Mouse (Mus musculus) stomach, embryonic 14.5 days (tissue): ENCODE measurements around the gene Relch. TPM values are rescaled to one million over a fixed set of nuclear protein-coding genes. Genes with fewer than 3 reads are reported as not detected.
"Not testable (repeated sequence)": the region's sequence is repeated elsewhere in the genome, so short reads cannot be mapped to it uniquely, and the experiment has no call there.

Source experiments
- ATAC-seq: fragments of 200-750 bp; cut with Nextera tagmentation; 2 replicates; pipeline ENCODE4 v1.8.0; 2017; ENCODE audit warnings: low read depth, moderate TSS enrichment; ENCODE audit not compliant: insufficient number of reproducible peaks, insufficient read depth, low FRiP score
- H3K27ac ChIP-seq: fragments of 300-500 bp; sonication (generic); 2 replicates; pipeline ENCODE4 v1.5.1; 2014; ENCODE audit warnings: mild to moderate bottlenecking, low read length, moderate library complexity, mixed read lengths
- H3K27me3 ChIP-seq: fragments of 300-500 bp; sonication (generic); 2 replicates; pipeline ENCODE4 v1.6.1; 2014; ENCODE audit warnings: low read length, control low read depth, mixed read lengths; ENCODE audit not compliant: control insufficient read depth, insufficient read depth
- H3K36me3 ChIP-seq: fragments of 300-500 bp; sonication (generic); 2 replicates; pipeline ENCODE4 v1.6.1; 2014; ENCODE audit warnings: mild to moderate bottlenecking, control low read depth, low read length, moderate library complexity, mixed read lengths; ENCODE audit not compliant: control insufficient read depth, insufficient read depth
- H3K4me1 ChIP-seq: fragments of 300-500 bp; sonication (generic); 2 replicates; pipeline ENCODE4 v1.6.1; 2014; ENCODE audit warnings: low read length, control low read depth, mixed read lengths; ENCODE audit not compliant: control insufficient read depth, insufficient read depth
- H3K4me2 ChIP-seq: fragments of 300-500 bp; sonication (generic); replicated peaks from 2 replicates; pipeline ENCODE4 v1.6.1; 2014; ENCODE audit warnings: low read depth, low read length, control low read depth
- H3K4me3 ChIP-seq: fragments of 300-500 bp; sonication (generic); 2 replicates; pipeline ENCODE4 v1.5.1; 2014; ENCODE audit warnings: low read depth, low read length, control low read depth
- H3K9ac ChIP-seq: fragments of 300-500 bp; sonication (generic); replicated peaks from 2 replicates; pipeline ENCODE4 v1.6.1; 2014; ENCODE audit warnings: low read depth, mild to moderate bottlenecking, control low read depth, low read length, moderate library complexity, mixed read lengths
- H3K9me3 ChIP-seq: fragments of 300-500 bp; sonication (generic); 2 replicates; pipeline ENCODE4 v1.6.1; 2016; ENCODE audit warnings: low read depth, low read length, control low read depth; ENCODE audit not compliant: control insufficient read depth
- WGBS: fragments of 180-500 bp; shearing (Covaris S2); extraction: QIAGEN DNeasy Blood & Tissue Kit; methylation state at CpG from one replicate; pipeline ENCODE4 v1.1.7; 2014; 5-methylcytosine and 5-hydroxymethylcytosine counted together
- polyA plus RNA-seq: library from polyadenylated mRNA; unstranded; fragments of >200 nt; fragmentation: Nextera tagmentation; extraction: Ambion mirVana; gene quantifications from 2 replicates; pipeline ENCODE4 v1.2.1, GENCODE M21; 2014

Relch gene
- polyA plus RNA-seq, 1 experiment from 2014 or later, result 32.4 TPM

DNA sequence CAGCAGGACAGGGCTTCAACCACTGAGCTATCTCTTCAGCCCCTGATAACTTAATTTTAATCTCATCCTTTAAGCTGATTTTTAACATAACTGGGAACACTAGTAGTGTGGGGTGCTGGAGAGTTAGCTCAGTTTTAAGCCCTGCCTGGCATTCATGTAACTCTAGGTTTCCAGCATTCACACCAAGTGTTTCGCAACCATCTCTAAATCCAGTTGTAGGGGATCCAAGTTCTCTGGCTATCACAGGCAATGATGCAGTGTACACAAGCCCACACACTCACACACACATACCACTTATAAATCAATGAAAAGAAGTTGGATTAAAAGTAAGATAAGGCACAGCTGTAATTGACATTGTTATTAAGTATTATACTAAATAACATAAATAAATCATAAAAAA lies 54.7 kb downstream of the Relch start:
- no peak for ATAC-seq
- no peak overlapping the region for H3K27ac ChIP-seq
- H3K9me3 ChIP-seq, result no peaks in the 10 kb centered on the region
- H3K36me3 ChIP-seq, result peaks cover 20% of the 10 kb centered on the region
- H3K4me2 ChIP-seq, result no peak overlapping the region
- no peaks in the 10 kb centered on the region for H3K27me3 ChIP-seq
- WGBS, result 82% methylated on average over 1 of the region's 1 CpGs
- no peak overlapping the region for H3K4me3 ChIP-seq
- no peak overlapping the region for H3K9ac ChIP-seq
- no peaks in the 10 kb centered on the region for H3K4me1 ChIP-seq

DNA sequence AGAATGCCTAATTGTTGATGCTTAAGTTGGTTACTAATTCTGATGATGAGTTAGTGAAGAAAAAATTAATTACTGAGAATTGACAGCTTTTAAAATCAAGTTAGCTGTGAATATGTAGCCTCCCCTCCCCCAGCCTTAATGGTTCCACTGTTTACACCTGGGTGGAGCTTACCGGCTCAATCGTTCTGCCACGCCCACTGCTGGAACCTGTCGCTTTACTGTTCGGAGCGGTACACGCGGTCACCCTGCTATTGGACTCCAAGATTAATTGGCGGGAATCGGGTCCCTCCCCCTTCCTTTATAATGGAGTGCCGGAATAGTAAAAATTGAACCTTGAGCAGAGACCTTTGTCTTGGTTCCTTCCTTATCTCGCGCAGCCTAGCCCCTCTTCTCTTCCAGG lies 65.6 kb downstream of the Relch start:
- H3K27ac ChIP-seq, H3K4me3 ChIP-seq, H3K4me1 ChIP-seq, H3K27me3 ChIP-seq, ATAC-seq, H3K9me3 ChIP-seq, H3K9ac ChIP-seq, H3K4me2 ChIP-seq: not testable (repeated sequence)
- peaks cover 18% of the 10 kb centered on the region for H3K36me3 ChIP-seq
- WGBS, result 91% methylated on average over 13 of the region's 13 CpGs

DNA sequence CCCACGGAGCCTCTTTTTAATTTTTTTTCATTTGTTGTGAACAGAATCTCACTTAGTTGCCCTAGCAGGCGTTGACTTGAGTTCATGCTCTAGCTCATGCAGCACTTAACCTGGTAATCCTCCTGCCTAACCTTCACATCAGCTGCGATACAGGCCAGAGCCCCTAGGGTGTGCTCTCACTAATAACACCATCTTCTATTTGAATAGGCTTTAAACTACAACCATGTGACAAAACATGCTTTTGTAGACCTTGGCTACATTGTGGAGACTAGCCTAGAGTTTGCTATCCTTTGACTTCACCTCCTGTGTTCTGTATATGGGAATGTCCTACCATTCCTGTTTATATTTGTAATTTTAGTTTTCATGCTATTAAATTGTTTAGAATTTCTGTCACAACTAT lies 71.7 kb downstream of the Relch start:
- WGBS, result 72% methylated on average over 3 of the region's 3 CpGs
- Histone ChIP-seq H3K36me3 (peaks cover 12% of the 10 kb centered on the region; the same call in 1 of the 2 replicates), H3K4me1 (no peaks in the 10 kb centered on the region), H3K27me3 (no peaks in the 10 kb centered on the region), H3K27ac (no peak overlapping the region), H3K9me3 (no peaks in the 10 kb centered on the region), H3K9ac (no peak overlapping the region), H3K4me2 (no peak overlapping the region), H3K4me3 (no peak overlapping the region)
- ATAC-seq, result no peak

DNA sequence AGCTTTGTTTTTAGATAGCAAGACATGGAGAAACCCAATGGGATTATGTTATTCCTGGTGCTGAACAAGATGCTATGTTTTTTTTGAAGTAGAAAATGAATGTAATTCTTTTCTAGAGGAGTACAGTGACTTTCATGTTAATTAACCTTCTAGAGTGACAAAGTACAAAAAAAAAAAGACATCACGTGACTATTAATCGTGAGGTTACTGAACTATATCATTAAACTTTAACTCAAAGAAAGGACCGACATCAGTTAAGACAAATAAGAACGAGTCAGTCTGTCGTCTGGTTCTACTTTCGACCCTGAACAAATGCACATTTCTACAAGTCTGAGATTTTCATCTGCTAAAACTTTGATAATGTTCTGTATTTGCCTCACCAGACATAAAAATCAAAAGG lies 74.7 kb downstream of the Relch start:
- no peak overlapping the region for H3K9ac ChIP-seq
- H3K36me3 ChIP-seq, result peaks cover 21% of the 10 kb centered on the region
- no peaks in the 10 kb centered on the region for H3K9me3 ChIP-seq
- no peak overlapping the region for H3K27ac ChIP-seq
- H3K4me3 ChIP-seq, result no peak overlapping the region
- WGBS, result 86% methylated on average over 6 of the region's 6 CpGs
- H3K27me3 ChIP-seq, result no peaks in the 10 kb centered on the region
- no peak for ATAC-seq
- H3K4me2 ChIP-seq, result no peak overlapping the region
- H3K4me1 ChIP-seq, result no peaks in the 10 kb centered on the region

DNA sequence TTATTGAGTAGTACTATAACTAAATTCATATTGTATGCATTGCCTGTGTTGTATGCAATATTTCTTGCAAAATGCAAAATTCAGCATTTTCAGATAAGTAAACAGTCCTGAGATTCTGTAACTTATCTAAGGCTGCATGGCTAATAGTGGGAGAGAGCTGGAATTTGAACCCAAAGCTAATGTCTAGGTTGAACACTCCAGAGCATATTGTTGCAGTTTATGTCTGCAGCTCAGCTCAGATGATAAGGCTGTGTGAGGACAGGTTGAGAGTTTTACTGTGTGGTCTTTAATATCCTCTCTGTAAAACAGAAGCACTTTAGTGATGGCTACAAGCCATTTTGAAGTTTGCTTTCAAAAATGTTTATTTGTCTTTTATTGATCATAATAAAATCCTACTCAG lies 75.8 kb downstream of the Relch start:
- no peaks in the 10 kb centered on the region for H3K9me3 ChIP-seq
- no peak overlapping the region for H3K9ac ChIP-seq
- H3K36me3 ChIP-seq, result peaks cover 23% of the 10 kb centered on the region
- H3K27ac ChIP-seq, result no peak overlapping the region
- no peaks in the 10 kb centered on the region for H3K4me1 ChIP-seq
- no peak for ATAC-seq
- H3K4me2 ChIP-seq, result no peak overlapping the region
- H3K27me3 ChIP-seq, result no peaks in the 10 kb centered on the region
- no peak overlapping the region for H3K4me3 ChIP-seq

DNA sequence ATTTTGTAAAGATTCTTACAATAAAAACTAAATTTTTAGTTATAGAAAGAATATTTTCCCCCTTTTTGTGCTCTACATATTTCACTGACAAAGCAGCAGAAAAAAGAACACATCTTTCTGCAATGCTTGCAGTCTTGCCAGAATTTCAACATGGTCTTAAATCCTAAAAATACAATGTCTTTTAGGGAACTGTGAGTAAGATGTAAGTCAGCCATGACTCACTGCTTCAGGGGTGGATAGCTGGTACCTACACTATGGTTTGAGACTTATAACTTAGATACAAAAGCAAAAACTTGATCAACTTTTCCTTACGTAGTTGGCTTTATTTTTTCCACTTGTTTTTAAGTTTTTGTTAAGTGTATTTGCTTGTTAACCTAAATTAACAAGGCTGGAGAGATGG lies 78.8 kb downstream of the Relch start:
- Histone ChIP-seq H3K9ac (no peak overlapping the region), H3K4me3 (no peak overlapping the region), H3K27me3 (no peaks in the 10 kb centered on the region), H3K27ac (no peak overlapping the region), H3K4me1 (no peaks in the 10 kb centered on the region), H3K36me3 (peaks cover 23% of the 10 kb centered on the region), H3K9me3 (no peaks in the 10 kb centered on the region), H3K4me2 (no peak overlapping the region)
- no peak for ATAC-seq
- 93% methylated on average over 1 of the region's 1 CpGs for WGBS

DNA sequence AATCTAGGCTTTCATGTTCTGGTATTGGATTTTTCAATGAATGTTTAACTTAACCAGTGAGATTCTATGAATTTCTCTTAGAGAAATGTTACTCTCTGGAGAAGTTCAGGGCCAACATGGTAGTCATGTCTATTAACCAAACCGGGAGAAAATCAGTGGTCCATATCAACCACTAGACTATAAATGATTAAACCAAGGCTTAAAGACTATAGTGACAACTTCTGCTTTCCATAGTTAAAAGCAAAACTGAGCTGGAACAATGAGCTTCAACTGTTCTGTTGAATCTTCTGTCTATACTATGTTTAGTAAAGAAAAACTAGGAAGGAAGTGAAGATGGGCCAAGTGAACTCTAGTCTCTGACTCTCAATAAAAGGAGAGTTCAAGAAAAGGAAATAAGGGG lies 82.8 kb downstream of the Relch start:
- WGBS, result 85% methylated on average over 1 of the region's 1 CpGs
- no peak overlapping the region for H3K4me3 ChIP-seq
- no peak overlapping the region for H3K9ac ChIP-seq
- peaks cover 23% of the 10 kb centered on the region for H3K36me3 ChIP-seq
- H3K4me2 ChIP-seq, result no peak overlapping the region
- H3K27ac ChIP-seq, result no peak overlapping the region
- H3K4me1 ChIP-seq, result no peaks in the 10 kb centered on the region
- no peak for ATAC-seq
- H3K9me3 ChIP-seq, result no peaks in the 10 kb centered on the region
- no peaks in the 10 kb centered on the region for H3K27me3 ChIP-seq

DNA sequence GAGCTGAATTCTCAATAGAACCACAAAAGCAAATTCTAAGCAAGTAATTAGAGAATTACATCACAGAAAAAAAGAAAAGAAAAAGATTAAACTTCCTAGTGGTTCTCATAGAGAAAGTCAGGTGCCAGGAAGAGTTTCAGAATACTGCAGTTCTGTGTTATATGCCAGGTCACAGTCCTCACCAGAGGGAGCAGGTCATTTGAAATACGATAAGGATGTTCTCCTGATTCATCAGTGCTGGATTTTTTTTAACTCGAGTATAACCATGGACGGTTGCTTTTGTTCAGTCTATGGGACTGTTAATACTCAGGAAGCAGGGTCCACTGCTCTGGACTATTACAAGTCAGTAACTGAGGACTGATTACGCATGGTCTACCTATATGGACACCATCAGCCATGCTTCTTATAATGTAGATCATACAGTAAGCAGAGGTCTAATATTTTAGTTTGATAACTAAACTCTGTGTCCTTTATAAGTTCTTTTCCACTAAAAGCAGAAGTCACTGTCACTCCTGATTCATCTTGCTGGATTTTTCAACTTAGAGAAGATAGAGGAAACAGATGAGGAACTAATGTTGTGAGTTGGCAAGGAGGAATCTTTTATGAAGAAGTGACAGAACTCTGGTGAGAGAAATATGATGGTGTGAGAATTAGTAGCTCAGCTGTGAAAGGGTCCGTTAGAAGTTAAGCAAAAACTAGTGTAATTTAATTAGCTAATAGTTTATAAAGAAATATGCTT lies 83.4 kb downstream of the Relch start:
- Histone ChIP-seq H3K27ac (no peak overlapping the region), H3K27me3 (no peaks in the 10 kb centered on the region), H3K4me1 (no peaks in the 10 kb centered on the region), H3K9me3 (no peaks in the 10 kb centered on the region), H3K4me2 (no peak overlapping the region), H3K4me3 (no peak overlapping the region), H3K9ac (no peak overlapping the region), H3K36me3 (peaks cover 23% of the 10 kb centered on the region)
- no peak for ATAC-seq
- WGBS, result 87% methylated on average over 5 of the region's 5 CpGs
